Mouse (Mus musculus) kidney, adult 8-10 months (tissue): ENCODE data around the gene Kctd21.
A peak's percentile ranks its signal among the peaks of the same experiment; 100 is the strongest.

ENCODE experiments used
- DNase-seq, 2 experiments: peaks; one replicate each; pipeline ENCODE4 v3.0.0; 2022

Kctd21 gene

DNA sequence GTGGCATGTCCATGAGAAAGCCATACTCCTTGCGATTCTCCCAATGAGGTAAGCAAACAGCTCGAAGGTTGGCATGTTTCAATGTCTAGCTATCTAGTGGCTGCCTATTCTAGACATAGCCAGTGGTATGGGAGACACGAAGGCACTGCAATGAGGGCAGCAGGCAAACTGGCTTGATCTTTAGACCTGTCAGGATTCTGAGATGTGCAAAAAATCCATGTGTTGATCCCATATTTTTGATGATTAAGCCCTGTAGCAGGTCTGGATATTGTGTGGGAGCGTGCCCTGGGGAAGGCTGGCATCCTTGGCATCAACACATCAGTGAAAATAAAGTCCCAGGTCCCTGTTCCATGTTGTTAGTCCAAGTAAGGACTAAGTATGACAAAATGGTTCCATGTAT, 56.4 kb downstream of the Kctd21 start:
- no peak for DNase-seq

DNA sequence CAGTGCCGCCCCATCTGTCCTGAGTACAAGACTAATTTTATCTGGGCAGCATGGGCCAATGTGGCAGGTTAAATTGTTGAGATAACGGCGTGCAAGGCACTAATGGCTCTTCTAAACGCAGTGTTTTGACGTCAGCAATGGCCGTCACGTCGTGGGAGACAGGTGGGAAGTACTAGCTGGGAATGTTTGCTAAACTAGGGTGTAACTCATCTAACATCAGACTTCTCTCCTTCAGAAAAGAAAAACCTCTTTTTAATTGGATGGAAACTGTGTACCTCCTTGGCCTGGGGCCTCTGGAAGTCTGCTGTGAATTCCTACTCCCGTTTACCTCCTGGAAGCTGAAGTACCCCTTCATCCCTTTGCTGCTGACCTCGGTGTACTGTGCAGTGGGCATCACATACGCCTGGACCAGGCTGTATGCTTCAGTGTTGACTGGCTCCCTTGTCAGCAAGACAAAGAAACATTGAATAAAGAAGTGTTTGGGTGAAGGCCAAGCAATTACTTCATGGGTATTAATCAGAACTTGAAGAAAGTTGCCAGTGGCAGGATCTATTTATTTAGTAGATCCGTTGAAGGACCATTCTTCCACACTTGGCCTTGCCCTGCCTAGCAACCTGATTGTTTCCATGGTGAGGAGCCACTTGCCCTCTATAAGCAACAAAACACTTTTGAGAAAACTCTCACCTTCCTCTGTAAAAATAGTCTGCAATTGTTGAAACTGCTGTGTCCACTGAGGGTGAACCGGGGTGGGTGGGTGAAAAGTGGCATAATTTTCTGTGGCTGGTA, 59.4 kb downstream of the Kctd21 start:
- peak in 1 of 2 experiments; percentile 27 for DNase-seq

DNA sequence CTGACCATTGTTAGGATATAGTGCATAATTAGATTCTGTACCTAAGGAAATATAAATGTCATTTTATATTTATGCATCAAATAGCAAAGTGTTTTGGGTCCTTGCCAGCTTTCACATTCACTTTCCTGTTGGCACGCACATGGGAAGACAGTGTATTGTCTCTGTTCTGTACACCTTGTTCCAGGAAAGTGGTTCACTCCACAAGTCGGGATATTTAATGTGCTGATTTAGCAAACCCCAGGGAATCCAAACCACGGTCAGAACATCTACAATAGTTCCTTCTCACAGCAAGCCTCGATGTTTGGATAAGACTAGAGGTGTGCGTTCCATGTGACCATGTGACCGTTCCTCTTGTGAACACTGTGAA, 59.9 kb downstream of the Kctd21 start:
- peak in 1 of 2 experiments; percentile 26 for DNase-seq

DNA sequence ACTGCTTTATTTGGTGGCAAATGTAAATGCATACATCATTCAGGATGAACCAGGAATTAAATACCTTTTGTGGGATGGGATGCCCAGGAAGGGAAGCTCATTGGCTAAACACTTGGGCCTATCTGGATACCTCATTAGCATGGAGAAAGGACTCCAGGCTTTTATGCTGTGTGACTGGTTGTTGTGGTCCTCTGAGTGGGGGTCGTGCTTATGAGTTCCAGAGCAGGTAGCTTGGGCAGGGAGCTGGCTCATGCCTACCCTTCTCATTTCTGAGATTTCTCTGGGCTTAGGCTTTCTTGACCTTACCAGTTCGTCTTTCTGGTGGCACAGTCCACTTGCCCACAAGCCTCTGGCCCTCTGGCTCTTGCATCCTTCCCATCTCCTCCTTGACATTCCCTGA, 62.2 kb downstream of the Kctd21 start:
- no peak for DNase-seq

DNA sequence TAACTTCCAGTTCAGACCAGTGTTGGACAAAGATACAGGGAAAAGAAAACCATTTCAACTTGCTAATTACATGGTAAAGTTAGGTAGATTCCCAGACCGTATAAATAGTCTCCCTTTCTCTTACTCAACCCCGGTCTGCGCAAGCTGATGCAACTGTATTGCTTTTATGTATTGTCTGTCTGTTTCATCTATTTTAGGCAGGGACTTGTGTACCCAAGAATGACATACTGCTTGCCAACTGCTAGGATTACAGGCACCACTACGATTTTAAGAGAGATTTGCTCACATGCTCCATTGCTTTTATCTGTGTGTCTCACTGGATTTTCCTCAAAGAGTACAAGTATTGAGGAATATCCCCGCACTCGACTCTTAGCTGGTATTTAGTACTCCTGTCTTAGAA, 66.8 kb downstream of the Kctd21 start:
- DNase-seq, result no peak
